Mouse (Mus musculus) erythroid progenitor cell, adult 5-6 weeks (primary cell): ENCODE data around the gene Ezh1. TPM values are rescaled to one million over a fixed set of nuclear protein-coding genes. Genes with fewer than 3 reads are reported as not detected.

Experiments used
- ATAC-seq: replicated peaks from 2 replicates; pipeline ENCODE4 v1.8.0; 2016; ENCODE audit warnings: moderate number of reproducible peaks, mild to moderate bottlenecking, moderate TSS enrichment, inconsistent platforms; ENCODE audit not compliant: poor library complexity, low FRiP score, severe bottlenecking
- total RNA-seq, 2 experiments: library from RNA; stranded (forward) in 1 of 2; stranded (reverse) in 1 of 2; fragments of 150-400 nt in 1 of 2; fragments of 186-747, 209-891 nt in 1 of 2; gene quantifications; 2 replicates each; pipeline versions ENCODE4 v1.2.3 to v1.2.4; 2015 to 2017; ENCODE audit warnings: low replicate concordance in 2 of 2

Ezh1 gene
- total RNA-seq, 2 experiments from 2014 or later = 32.3 to 43.8 TPM

- no peak for ATAC-seq
Measured at GRCm38 (mm10) chr11:101221306-101221986, 4.8 kb downstream of the Ezh1 start.

- no peak for ATAC-seq
Measured at GRCm38 (mm10) chr11:101220853-101221252, 5.4 kb downstream of the Ezh1 start.

- ATAC-seq = no peak
Measured at GRCm38 (mm10) chr11:101218436-101219055, 7.7 kb downstream of the Ezh1 start.

- no peak for ATAC-seq
Measured at GRCm38 (mm10) chr11:101216936-101217335, 9.3 kb downstream of the Ezh1 start.

- peak; percentile 85 for ATAC-seq
Measured at GRCm38 (mm10) chr11:101211970-101212369, 14.3 kb downstream of the Ezh1 start.

- ATAC-seq = peak; percentile 74
Measured at GRCm38 (mm10) chr11:101200986-101201385, 25.3 kb downstream of the Ezh1 start.

- peak; percentile 71 for ATAC-seq
Measured at GRCm38 (mm10) chr11:101199555-101199954, 26.7 kb downstream of the Ezh1 start.

GRCm38 (mm10) chr11:101196175-101196574, 30.1 kb downstream of the Ezh1 start:
- ATAC-seq = no peak

GRCm38 (mm10) chr11:101195571-101195970, 30.7 kb downstream of the Ezh1 start:
- ATAC-seq = no peak

- ATAC-seq = no peak
Measured at GRCm38 (mm10) chr11:101195101-101195500, 31.2 kb downstream of the Ezh1 start.

GRCm38 (mm10) chr11:101194643-101195042, 31.6 kb downstream of the Ezh1 start:
- ATAC-seq = no peak

GRCm38 (mm10) chr11:101194137-101194536, 32.1 kb downstream of the Ezh1 start:
- ATAC-seq = no peak

- no peak for ATAC-seq
Measured at GRCm38 (mm10) chr11:101193076-101193475, 33.2 kb downstream of the Ezh1 start.

GRCm38 (mm10) chr11:101192646-101193045, 33.6 kb downstream of the Ezh1 start:
- no peak for ATAC-seq

GRCm38 (mm10) chr11:101191919-101192470, 34.3 kb downstream of the Ezh1 start:
- no peak for ATAC-seq

- no peak for ATAC-seq
Measured at GRCm38 (mm10) chr11:101190913-101191907, 35.1 kb downstream of the Ezh1 start.

GRCm38 (mm10) chr11:101190181-101190912, 35.9 kb downstream of the Ezh1 start:
- peak; percentile 82 for ATAC-seq

- ATAC-seq = peak; percentile 91
Measured at GRCm38 (mm10) chr11:101189495-101190180, 36.6 kb downstream of the Ezh1 start.
